ENCODE assay signal across 10 mouse cellular contexts in the genomic region with DNA sequence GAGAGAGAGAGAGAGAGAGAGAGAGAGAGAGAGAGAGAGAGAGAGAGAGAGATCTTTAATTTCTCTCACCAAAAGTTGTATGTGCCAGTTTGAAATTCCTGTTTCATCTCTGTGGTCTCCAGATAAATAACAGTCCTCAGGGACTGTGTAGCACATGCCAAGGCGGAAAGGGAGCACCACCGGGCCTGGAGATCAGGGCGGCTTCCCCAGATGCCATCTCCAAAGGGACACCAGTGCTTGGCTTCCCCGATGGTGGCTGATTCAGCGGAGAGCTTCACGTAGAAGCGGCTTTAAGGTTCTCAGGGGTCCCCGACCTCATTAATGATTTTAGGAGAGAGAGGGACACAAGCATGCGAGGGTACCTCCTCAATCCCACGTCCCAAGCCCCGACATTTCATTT.
DNase-seq lines count a peak whose midpoint lies in the region; ATAC-seq lines count a peak whose summit lies in the region.
"Had no signal": no experiment of that assay in that cellular context is flagged by ENCODE, and none has a peak within 500 bp of the region (broad histone marks: within the 10 kb centered on the region; RNA-seq: fewer than 3 reads in every experiment).

No protein-coding gene starts in this region.

- peak; percentile 34 to 51 for DNase-seq in layer of hippocampus, postnatal 10 days (ENCODE audit: low spot score in 2 of 2)
- DNase-seq in layer of hippocampus, adult 8-10 months (ENCODE audit: low spot score in 2 of 2), result no peak
- peak; percentile 27 for DNase-seq in neural tube, embryonic 11.5 days (ENCODE audit: low spot score)
- no peak for DNase-seq in gastrocnemius, postnatal 10 days
- no peak for DNase-seq in thymus, postnatal 25 days

- H3K27me3 ChIP-seq in embryonic facial prominence, embryonic 13.5 days, result peaks cover 38% of the 10 kb centered on the region
- no peaks in the 10 kb centered on the region; the same call in 1 of the 2 replicates for H3K27me3 ChIP-seq in hindbrain, embryonic 12.5 days
- no peaks in the 10 kb centered on the region for H3K27me3 ChIP-seq in neural tube, embryonic 11.5 days (ENCODE audit: control insufficient read depth, insufficient read depth, low read length)

- H3K4me3 ChIP-seq in embryonic facial prominence, embryonic 13.5 days, result no peak overlapping the region
- H3K4me3 ChIP-seq in hindbrain, embryonic 12.5 days, result no peak overlapping the region
- no peak overlapping the region for H3K4me3 ChIP-seq in neural tube, embryonic 11.5 days (ENCODE audit: low read depth, low read length)

- no peak for ATAC-seq in embryonic facial prominence, embryonic 13.5 days (ENCODE audit: insufficient number of reproducible peaks, insufficient read depth, low FRiP score, low TSS enrichment, low read depth)
- peak; percentile 36; the same call in 1 of the 2 replicates for ATAC-seq in hindbrain, embryonic 12.5 days (ENCODE audit: low FRiP score)
- ATAC-seq in neural tube, embryonic 11.5 days (ENCODE audit: insufficient read depth, low FRiP score, low TSS enrichment), result no peak
- no peak for ATAC-seq in erythroid progenitor cell, adult 5-6 weeks (replicated peaks; ENCODE audit: low FRiP score, poor library complexity, severe bottlenecking)

- H3K27ac ChIP-seq in embryonic facial prominence, embryonic 13.5 days, result no peak overlapping the region
- no peak overlapping the region for H3K27ac ChIP-seq in hindbrain, embryonic 12.5 days
- H3K27ac ChIP-seq in neural tube, embryonic 11.5 days (ENCODE audit: low read depth, low read length), result no peak overlapping the region
- H3K27ac ChIP-seq: kidney, postnatal 0 days; liver, embryonic 14.5 days had no signal

- no peaks in the 10 kb centered on the region for H3K36me3 ChIP-seq in embryonic facial prominence, embryonic 13.5 days
- H3K36me3 ChIP-seq in hindbrain, embryonic 12.5 days, result no peaks in the 10 kb centered on the region
- no peaks in the 10 kb centered on the region for H3K36me3 ChIP-seq in neural tube, embryonic 11.5 days (ENCODE audit: control insufficient read depth, insufficient read depth, low read length)

- 29% methylated on average over 11 of the region's 11 CpGs for WGBS in embryonic facial prominence, embryonic 13.5 days
- 23% methylated on average over 11 of the region's 11 CpGs for WGBS in hindbrain, embryonic 12.5 days
- 36% methylated on average over 11 of the region's 11 CpGs for WGBS in neural tube, embryonic 11.5 days

- H3K4me2 ChIP-seq in embryonic facial prominence, embryonic 13.5 days, result peak overlapping the region; percentile 31
- peak overlapping the region; percentile 38 for H3K4me2 ChIP-seq in hindbrain, embryonic 12.5 days (replicated peaks)
- H3K4me2 ChIP-seq in neural tube, embryonic 11.5 days (ENCODE audit: low read depth), result peak overlapping the region; percentile 26

- peaks cover 2% of the 10 kb centered on the region; the same call in 1 of the 2 replicates for H3K4me1 ChIP-seq in embryonic facial prominence, embryonic 13.5 days
- H3K4me1 ChIP-seq in hindbrain, embryonic 12.5 days, result peaks cover 20% of the 10 kb centered on the region
- H3K4me1 ChIP-seq in neural tube, embryonic 11.5 days (ENCODE audit: control insufficient read depth, insufficient read depth, low read length), result peaks cover 9% of the 10 kb centered on the region; the same call in 1 of the 2 replicates

- no peak overlapping the region for H3K9ac ChIP-seq in embryonic facial prominence, embryonic 13.5 days
- H3K9ac ChIP-seq in hindbrain, embryonic 12.5 days, result no peak overlapping the region
- H3K9ac ChIP-seq in neural tube, embryonic 11.5 days (ENCODE audit: low read length), result no peak overlapping the region
- H3K9ac ChIP-seq: liver, embryonic 14.5 days had no signal

- no peaks in the 10 kb centered on the region for H3K9me3 ChIP-seq in embryonic facial prominence, embryonic 13.5 days
- no peaks in the 10 kb centered on the region for H3K9me3 ChIP-seq in hindbrain, embryonic 12.5 days (replicated peaks)
- H3K9me3 ChIP-seq in neural tube, embryonic 11.5 days (ENCODE audit: control insufficient read depth, low read length), result no peaks in the 10 kb centered on the region

Comparison
In these comparisons a context has a peak if more than half of its experiments do, and no peak if none do; other contexts are left out.
1. DNase-seq: peak in layer of hippocampus, postnatal 10 days (2 of 2) and neural tube, embryonic 11.5 days (single experiment); none in layer of hippocampus, adult 8-10 months (0 of 2), gastrocnemius, postnatal 10 days (single experiment) and thymus, postnatal 25 days (single experiment).
2. Peak in every context shown above with its lines, with median percentiles within 50 percentile points of each other: H3K4me2 ChIP-seq.